Mouse (Mus musculus): ENCODE data around the gene Msn. TPM values are rescaled to one million over a fixed set of nuclear protein-coding genes. Genes with fewer than 3 reads are reported as not detected.
"Not testable (repeated sequence)": the region's sequence is repeated elsewhere in the genome, so short reads cannot be mapped to it uniquely, and the experiment has no call there.

The Msn gene
- polyA plus RNA-seq, 2 experiments from 2014 or later, result 771 to 1,065 TPM

DNA sequence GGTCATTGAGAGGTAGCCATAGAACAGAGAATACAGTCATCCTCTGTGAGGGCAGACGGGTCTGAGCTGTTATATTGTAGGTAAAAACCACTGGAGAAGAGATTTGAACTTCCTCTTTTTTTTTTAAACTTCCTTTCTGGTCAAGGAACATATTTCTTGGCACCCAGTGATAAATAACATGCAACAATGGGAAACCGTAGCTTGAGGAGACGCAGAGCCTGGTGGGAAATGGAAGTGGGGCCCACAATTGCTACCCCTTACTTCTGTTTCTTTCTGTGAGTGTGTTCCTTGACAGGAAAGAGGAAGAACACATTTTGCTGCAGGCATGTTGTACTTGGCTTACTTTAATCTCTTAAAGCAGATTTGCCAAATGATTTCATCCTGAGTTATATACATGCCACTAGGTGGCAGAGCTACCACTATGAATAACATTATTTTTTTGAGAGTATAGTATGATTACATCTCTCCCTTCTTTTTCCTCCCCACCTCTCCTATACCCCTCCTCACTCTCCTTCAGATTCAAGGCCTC lies 49.2 kb downstream of the Msn start:
- ATAC-seq, result peak; percentile 52

DNA sequence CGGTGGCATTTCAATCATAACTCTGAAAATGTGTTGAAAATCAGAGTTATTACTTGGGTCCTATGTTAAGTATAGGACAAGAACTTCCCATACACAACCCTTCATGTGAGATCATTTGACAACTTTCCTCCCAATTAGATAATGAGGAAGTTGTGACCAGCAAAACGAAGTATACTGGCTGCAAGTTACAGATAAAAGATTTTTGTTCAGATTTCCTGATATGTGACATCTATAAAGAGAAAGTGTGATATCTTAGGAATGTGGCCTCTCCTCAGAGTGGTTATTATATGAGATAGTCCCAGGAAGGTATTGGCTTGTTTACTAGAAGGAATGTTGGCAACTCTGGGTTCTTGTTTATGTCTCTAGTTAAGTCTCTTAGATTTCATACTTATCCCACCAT lies 52.4 kb downstream of the Msn start:
- no peak for ATAC-seq

DNA sequence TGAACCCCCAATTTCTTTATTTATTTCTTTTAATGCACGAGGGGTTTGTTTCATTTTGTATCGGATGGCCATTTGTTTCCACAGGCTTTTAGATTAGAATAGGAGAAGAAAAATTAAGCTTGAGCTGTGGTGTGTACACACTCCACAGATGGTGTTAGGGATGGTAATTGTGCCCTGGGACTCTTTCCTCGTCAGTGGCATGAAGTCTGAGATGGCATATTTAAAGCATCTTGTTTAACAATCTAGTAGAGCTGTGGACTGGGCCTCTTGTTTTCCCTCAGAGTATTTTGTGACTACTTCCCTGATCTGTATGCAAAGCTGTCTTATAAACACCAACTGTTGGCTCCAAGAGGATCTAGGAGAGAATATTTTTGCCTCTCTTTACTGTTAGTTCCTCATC lies 57.5 kb downstream of the Msn start:
- no peak for ATAC-seq

DNA sequence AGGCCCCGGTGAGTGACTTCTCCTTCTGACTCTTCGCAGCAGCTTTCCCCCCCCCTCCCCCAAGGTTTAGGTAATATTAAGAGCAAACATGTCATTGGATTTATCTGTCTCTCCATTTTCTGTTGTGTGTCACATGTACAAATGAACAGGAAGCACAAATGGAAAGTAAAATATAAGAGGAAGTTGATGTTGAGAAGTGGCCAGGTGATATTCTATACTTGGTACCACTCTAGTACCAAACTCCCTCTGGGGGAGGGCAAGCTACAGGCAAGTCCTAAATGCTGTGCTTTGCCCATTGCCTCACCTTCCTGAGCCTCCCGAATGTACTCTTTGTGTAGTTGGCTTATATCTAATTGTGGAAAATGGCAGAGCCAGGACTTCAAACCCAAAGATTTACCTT lies 62.1 kb downstream of the Msn start:
- ATAC-seq, result peak; percentile 56

DNA sequence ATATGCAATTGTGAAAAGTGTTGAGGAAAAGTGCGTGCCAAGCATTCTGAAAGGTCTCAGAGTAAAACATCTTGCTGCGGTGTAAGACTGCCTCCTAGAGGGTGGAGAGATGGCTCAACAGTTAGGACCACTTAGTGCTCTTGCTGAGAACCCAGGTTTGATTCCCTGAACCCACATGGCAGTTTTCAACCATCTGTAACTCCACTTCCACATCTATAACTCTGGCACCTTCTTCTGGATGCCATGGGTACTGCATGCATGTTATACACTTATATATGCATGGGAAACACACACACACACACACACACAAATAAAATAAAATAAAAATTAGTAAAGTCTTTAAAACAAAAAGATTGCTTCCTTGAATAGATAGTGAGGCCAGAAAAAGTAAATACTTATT lies 66.7 kb downstream of the Msn start:
- ATAC-seq, result peak; percentile 71

DNA sequence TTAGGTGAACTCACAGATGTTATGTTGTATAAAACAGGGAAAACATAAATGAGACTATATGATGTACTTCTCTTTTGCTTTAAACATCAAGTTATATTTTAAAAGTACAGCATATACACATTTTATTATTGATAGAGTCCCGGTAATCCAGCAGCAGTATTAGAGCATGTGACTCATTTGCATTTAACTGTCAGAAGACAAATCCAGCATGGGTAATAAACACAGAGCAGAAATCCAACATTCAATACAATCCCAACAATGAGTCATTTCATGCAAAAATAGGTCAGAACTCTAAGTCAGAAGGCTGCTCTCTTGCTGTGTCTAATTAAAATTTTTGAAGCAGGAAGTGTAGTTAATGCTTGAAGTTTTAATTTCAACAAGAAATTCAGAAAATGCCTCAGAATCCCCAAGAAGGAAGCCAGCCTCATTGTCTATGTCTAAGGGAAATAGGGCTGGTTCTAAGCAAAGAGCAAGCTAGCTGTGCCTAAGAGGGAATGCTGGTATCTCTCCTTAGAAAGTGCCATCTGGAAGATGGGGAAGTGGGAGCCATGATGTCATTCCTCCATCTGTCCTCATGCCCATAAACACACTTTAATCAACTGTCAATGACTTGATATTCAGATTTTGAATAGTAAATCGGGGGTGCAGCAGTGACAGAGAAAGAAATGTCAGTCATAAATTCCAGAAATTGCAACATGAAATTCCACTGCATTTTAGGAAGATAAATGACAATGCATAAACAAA lies 76.0 kb downstream of the Msn start:
- no peak for ATAC-seq

DNA sequence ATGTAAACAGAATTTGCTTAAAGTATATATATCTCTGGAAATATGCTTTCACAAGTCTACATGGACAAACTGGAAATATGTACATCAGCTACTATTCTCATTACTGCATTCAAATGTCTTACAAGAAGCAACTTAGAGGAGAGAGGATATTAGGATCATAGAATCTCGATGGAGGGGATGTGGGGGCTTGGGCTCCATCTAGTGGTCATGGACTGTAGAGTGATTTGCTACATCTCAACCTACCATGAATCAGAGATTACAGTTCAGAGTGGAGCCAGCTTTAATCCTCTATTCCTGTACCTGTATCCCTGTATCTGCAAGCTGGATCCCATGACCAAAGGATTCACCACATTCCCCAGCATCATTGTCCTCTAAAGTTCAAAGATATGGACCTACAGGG lies 82.6 kb downstream of the Msn start:
- peak; percentile 80 for ATAC-seq

DNA sequence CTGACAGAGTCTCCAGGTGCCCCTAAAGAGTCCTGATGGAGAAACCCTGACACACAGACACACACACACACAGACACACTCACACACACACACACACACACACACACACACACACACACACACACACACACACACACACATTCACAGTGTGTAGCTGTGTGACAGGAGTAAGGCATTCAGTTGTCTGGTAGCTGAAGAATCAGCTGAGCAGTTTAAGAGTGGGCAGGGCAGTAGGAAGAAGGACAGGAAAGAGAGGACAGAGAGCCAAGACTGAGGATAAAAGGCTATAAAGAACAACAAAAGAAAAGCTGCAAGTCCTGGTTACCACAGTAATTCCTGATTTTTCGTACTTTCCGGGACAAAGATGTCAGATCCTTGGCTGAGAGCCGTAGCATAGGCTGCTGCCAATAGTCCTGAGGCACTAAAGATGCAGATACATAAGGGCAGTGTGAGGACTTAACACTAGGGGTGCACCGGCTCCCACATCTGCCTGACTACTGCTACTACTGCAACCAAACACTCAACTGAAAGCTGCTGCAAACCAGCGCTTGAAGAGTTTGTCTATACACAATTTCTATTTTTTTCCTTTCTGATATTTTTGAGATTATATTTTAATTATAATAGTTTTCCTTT lies 88.4 kb downstream of the Msn start:
- ATAC-seq, result no peak

DNA sequence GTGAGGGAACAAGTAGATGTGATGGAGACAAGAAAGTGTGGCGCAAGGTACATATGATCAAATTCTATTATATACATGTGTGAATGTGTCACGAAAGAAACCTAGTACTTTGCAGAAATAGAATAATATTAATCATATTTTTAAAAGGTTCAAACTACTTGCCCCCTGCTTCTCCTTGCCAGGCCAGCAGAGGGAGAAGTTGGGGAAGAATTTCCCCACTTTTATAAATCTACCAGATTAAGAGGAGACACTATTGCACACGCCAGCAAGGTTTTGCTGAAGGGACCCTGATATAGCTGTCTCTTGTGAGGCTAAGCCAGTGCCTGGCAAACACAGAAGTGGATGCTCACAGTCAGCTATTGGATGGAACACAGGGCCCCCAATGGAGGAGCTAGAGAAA lies 109.3 kb downstream of the Msn start:
- not testable (repeated sequence) for ATAC-seq

DNA sequence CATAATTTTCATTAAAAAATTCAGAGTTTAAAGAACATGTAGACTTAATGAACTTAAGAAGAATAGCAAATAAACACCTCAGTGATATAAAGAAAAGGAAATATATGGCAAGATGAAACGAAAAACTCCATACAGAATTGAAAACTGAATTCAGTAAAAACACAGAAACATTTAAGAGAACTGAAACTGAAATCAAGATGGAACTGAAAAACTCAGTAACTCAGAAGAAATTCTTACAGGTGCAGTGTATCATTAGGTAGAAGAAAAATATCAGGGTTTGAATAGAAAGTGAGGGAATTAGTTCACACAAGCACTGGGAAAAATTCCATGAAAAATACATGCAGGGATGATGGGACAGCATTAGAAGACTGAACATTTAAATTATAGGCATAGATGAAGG lies 111.0 kb downstream of the Msn start:
- no peak for ATAC-seq

DNA sequence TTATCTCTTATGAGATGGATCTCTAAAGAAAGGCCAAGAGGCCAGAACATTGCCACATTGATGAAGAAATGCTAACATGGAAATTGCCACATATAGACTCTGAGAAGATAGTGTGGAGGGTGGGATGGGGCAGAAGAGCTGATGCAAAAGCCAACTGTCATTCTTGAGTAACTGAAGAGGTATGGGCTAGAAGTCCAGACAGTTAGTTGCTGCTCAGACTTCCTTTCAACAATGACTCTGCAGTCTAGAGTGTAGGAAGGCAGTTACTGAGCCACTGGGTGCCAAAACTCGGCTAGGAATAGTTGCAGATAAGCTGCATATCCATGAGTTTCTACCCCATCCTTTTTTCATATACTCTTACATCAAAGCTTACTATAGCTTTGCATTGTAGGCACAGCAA lies 122.2 kb downstream of the Msn start:
- no peak for ATAC-seq

Other genes with a start within 250 kb of the Msn start
- 100 to 1,000 TPM in 1 of 2 experiments, 10 to 100 TPM in 1; 57.8 to 125 TPM for gene Las1l, start 139.1 kb upstream of the Msn start, polyA plus RNA-seq (2017; shearing (Covaris generic))
- not detected for gene Vsig4, start 197.4 kb downstream of the Msn start, polyA plus RNA-seq (2017; shearing (Covaris generic))